Comparison of ENCODE assay signal across 8 mouse cellular contexts in genomic region chr1:36088367-36088766, GRCm38 (mm10). TPM values are rescaled to one million over a fixed set of nuclear protein-coding genes. Genes with fewer than 3 reads are reported as not detected.
DNase-seq lines count a peak whose midpoint lies in the region; ATAC-seq and TF ChIP-seq lines count a peak whose summit lies in the region.

No protein-coding gene starts in this region.

- no peaks in the 10 kb centered on the region for H3K9me3 ChIP-seq in hindbrain, embryonic 13.5 days
- no peaks in the 10 kb centered on the region for H3K9me3 ChIP-seq in liver, embryonic 15.5 days (replicated peaks)

- no peak overlapping the region for H3K4me3 ChIP-seq in gastrocnemius, adult 2 months
- no peak overlapping the region for H3K4me3 ChIP-seq in hindbrain, embryonic 13.5 days
- peak overlapping the region; percentile 5; the same call in 1 of the 2 replicates for H3K4me3 ChIP-seq in liver, embryonic 15.5 days (replicated peaks)

- TF ChIP-seq CTCF in gastrocnemius, adult 2 months (IDR thresholded peaks at IDR 0.05) = no peak

- peak; percentile 59 for ATAC-seq in hindbrain, embryonic 13.5 days (ENCODE audit: low FRiP score)
- no peak for ATAC-seq in liver, embryonic 15.5 days (ENCODE audit: insufficient read depth)
- ATAC-seq in megakaryocyte, adult 5-6 weeks (ENCODE audit: poor library complexity, severe bottlenecking) = no peak

- H3K36me3 ChIP-seq in hindbrain, embryonic 13.5 days = peaks cover 21% of the 10 kb centered on the region
- H3K36me3 ChIP-seq in liver, embryonic 15.5 days (replicated peaks) = peaks cover 85% of the 10 kb centered on the region

- H3K9ac ChIP-seq in hindbrain, embryonic 13.5 days = peak overlapping the region; percentile 55
- peak overlapping the region; percentile 71 for H3K9ac ChIP-seq in liver, embryonic 15.5 days

- H3K4me2 ChIP-seq in hindbrain, embryonic 13.5 days = 0 out of 2 replicates have a peak overlapping the region, but pooled peaks have one; percentile 1
- peak overlapping the region; percentile 69 for H3K4me2 ChIP-seq in liver, embryonic 15.5 days

- H3K27ac ChIP-seq in gastrocnemius, adult 2 months = peak overlapping the region; percentile 69
- peak overlapping the region; percentile 71 for H3K27ac ChIP-seq in hindbrain, embryonic 13.5 days
- peak overlapping the region; percentile 98 for H3K27ac ChIP-seq in liver, embryonic 15.5 days (replicated peaks)

- H3K4me1 ChIP-seq in hindbrain, embryonic 13.5 days (replicated peaks) = peaks cover 44% of the 10 kb centered on the region
- H3K4me1 ChIP-seq in liver, embryonic 15.5 days (replicated peaks) = peaks cover 86% of the 10 kb centered on the region

- no peaks in the 10 kb centered on the region for H3K27me3 ChIP-seq in hindbrain, embryonic 13.5 days
- H3K27me3 ChIP-seq in liver, embryonic 15.5 days = no peaks in the 10 kb centered on the region

- DNase-seq in gastrocnemius, adult 2 months = no peak
- DNase-seq in gastrocnemius, adult 8-10 months (ENCODE audit: low spot score in 2 of 2) = no peak
- DNase-seq in Muller cell, postnatal 12 days (ENCODE audit: inconsistent ontology term) = peak; percentile 36
- peak; percentile 73 for DNase-seq in thymus, postnatal 4 days
- no peak for DNase-seq in natural killer cell, adult 2 months (ENCODE audit: low spot score in 2 of 2)

- WGBS in hindbrain, embryonic 13.5 days = 64% methylated on average over 4 of the region's 4 CpGs
- WGBS in liver, embryonic 15.5 days (ENCODE audit: insufficient replicate concordance) = 39% methylated on average over 4 of the region's 4 CpGs

- intact Hi-C loops in gastrocnemius, adult 2 months (cut with DNase I) = no loop called here

RNA-seq across cellular contexts. Expression of gene Hs6st1, which starts 20.2 kb away (rescaled TPM):
- total RNA-seq in gastrocnemius, adult 2 months (2021) = 10 to 100 TPM; 20.7 to 22.0 TPM
- total RNA-seq in gastrocnemius, adult 8-10 months (2022) = 10 to 100 TPM; 19.3 to 23.2 (median 20.8) TPM
- 9.3 and 10.0 TPM in 2 replicates for polyA plus RNA-seq in hindbrain, embryonic 13.5 days (2015; fragmentation: Nextera tagmentation; extraction: Ambion mirVana)
- 13.2 and 17.4 TPM in 2 replicates for polyA plus RNA-seq in liver, embryonic 15.5 days (2015; fragmentation: Nextera tagmentation; extraction: Ambion mirVana)
- 28.7 and 30.0 TPM in 2 replicates for total RNA-seq in megakaryocyte, adult 5-6 weeks (2015)
- total RNA-seq in megakaryocyte, adult 5-6 weeks (2017) = 16.0 and 17.0 TPM in 2 replicates

Comparison
In these comparisons a context has a peak if more than half of its experiments do, and no peak if none do; other contexts are left out.
1. DNase-seq: peak in Muller cell, postnatal 12 days (single experiment) and thymus, postnatal 4 days (single experiment); none in gastrocnemius, adult 2 months (single experiment), gastrocnemius, adult 8-10 months (0 of 2) and natural killer cell, adult 2 months (0 of 2).
2. Peak in every context shown above with its lines, with median percentiles within 50 percentile points of each other: H3K27ac ChIP-seq.